Mouse (Mus musculus) left cerebral cortex, postnatal 4 days (tissue): Measurements from ENCODE around the gene Marveld1. TPM values are rescaled to one million over a fixed set of nuclear protein-coding genes. Genes with fewer than 3 reads are reported as not detected.
A peak's percentile ranks its signal among the peaks of the same experiment; 100 is the strongest.

ENCODE experiments used
- DNase-seq: peaks from one replicate; pipeline ENCODE4 v3.0.0-alpha.2; 2022
- intact Hi-C: fragments of 180-260 bp; cut with DNase I; formaldehyde crosslinking; loops from one replicate; pipeline ENCODE4 v1.15.1; 2025
- total RNA-seq, 2 experiments: library from RNA; stranded (reverse); gene quantifications; 2 replicates each; pipeline ENCODE4 v1.2.3; 2021

Gene Marveld1
- total RNA-seq, 2 experiments from 2014 or later, result 12.5 to 14.7 TPM

- DNase-seq, result no peak
- intact Hi-C loops, result no loop called here
Observed at GRCm38 (mm10) chr19:42139724-42140517, 7.3 kb upstream of the Marveld1 start.

- DNase-seq, result no peak
- intact Hi-C loops, result no loop called here
Observed at GRCm38 (mm10) chr19:42141998-42142397, 5.2 kb upstream of the Marveld1 start.

- DNase-seq, result no peak
- intact Hi-C loops, result no loop called here
Observed at GRCm38 (mm10) chr19:42142757-42143156, 4.4 kb upstream of the Marveld1 start.

GRCm38 (mm10) chr19:42144067-42144466 is 3.1 kb upstream of the Marveld1 start:
- intact Hi-C loops, result no loop called here

GRCm38 (mm10) chr19:42144541-42145167 is 2.5 kb upstream of the Marveld1 start:
- peak; percentile 89 for DNase-seq
- intact Hi-C loops, result no loop called here

More at GRCm38 (mm10) chr19:42144067-42144466, 3.1 kb upstream of the Marveld1 start:
- no peak for DNase-seq

- intact Hi-C loops, result no loop called here
- DNase-seq, result no peak
Observed at GRCm38 (mm10) chr19:42145210-42145609, 2.0 kb upstream of the Marveld1 start.

DNA sequence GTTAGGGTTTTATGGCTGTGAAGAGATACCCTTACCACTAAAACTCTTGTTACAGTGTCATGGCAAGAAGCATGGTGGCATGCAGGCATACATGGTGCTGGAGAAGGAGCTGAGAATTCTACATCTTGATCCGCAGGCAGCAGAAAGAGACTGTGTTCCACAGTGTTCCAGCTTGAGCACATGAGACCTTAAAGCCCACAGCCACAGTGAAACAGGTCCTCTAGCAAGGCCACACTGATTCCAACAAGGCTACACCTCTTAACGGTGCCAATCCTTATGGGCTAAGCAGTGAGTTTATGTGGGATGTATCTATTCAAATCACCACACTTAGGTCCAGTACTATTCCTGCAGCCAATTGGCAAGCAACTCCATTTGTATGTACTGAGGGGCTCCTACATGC is 1.5 kb upstream of the Marveld1 start:
- DNase-seq, result no peak
- intact Hi-C loops, result no loop called here

GRCm38 (mm10) chr19:42146276-42147010 is 757 bp upstream of the Marveld1 start:
- intact Hi-C loops, result no loop called here
- DNase-seq, result no peak

DNA sequence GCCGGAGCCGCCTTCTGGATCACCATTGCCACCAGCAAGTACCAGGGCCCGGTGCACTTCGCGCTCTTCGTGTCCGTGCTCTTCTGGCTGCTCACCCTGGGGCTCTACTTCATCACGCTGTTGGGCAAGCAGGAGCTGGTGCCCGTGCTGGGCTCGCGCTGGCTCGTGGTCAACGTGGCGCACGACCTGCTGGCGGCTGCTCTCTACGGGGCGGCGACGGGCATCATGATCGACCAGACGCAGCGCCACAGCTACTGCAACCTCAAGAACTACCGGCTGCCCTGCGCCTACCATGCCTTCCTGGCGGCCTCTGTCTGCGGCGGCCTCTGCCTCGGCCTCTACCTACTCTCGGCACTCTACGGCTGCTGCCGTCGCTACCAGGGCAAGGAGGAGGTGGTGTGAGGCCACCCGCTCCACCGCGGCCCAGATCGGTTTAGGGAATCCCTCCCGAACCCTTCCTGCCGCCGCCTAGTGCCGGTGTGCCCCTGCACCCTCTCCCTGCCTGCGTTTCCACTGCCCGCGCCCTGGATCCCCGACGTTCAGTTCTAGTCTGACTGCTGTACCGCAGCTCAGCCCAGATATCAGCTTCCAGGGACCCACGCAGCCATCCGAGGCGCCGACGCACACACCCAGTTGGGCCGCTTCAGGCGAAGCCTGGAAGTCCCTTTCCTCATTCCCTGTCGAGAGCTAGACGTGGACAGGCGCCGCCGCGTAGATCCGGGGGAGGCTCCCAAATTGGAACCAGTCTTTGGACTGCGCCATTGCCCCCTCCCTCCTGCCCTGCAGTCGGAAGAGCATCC is 769 bp downstream of the Marveld1 start:
- intact Hi-C loops, result no loop called here
- peak; percentile 64 for DNase-seq

- intact Hi-C loops, result no loop called here
- no peak for DNase-seq
Observed at GRCm38 (mm10) chr19:42148569-42148860, 1.3 kb downstream of the Marveld1 start.

- intact Hi-C loops, result no loop called here
Observed at GRCm38 (mm10) chr19:42151990-42152389, 4.8 kb downstream of the Marveld1 start.

DNA sequence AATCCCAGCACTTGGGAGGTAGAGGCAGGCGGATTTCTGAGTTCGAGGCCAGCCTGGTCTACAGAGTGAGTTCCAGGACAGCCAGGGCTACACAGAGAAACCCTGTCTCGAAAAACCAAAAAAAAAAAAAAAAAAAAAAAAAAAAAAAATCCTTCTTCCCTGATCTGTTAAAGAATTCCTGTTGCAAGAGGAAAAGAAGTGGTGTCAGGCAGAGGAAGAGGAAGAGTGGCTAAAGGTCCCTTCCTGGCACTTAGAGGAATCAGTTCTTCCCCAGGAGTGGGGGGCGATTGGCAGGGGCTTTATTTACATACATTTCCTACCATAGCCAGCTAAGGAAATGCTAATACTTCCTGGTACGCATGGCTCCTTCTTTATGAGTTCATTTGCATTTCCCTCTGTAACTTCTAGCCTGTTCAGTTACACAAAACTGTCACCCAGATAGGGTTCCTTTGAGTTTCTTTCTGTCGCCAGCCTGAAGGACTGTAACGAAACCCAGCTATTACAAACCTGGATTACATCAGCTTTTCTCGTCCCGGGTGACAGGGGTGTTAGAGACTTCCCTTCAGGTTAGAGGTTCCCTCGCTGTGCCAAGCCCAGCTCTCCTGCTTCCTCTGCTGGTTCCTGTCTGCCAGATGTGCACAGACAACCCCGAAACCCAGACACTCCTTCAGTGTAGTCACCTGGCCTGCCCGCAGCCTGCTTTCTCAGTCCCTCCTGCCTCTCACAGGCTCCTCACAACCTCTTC is 10.5 kb downstream of the Marveld1 start:
- no peak for DNase-seq
- intact Hi-C loops, result no loop called here

More at GRCm38 (mm10) chr19:42151990-42152389, 4.8 kb downstream of the Marveld1 start:
- DNase-seq, result peak; percentile 86

DNA sequence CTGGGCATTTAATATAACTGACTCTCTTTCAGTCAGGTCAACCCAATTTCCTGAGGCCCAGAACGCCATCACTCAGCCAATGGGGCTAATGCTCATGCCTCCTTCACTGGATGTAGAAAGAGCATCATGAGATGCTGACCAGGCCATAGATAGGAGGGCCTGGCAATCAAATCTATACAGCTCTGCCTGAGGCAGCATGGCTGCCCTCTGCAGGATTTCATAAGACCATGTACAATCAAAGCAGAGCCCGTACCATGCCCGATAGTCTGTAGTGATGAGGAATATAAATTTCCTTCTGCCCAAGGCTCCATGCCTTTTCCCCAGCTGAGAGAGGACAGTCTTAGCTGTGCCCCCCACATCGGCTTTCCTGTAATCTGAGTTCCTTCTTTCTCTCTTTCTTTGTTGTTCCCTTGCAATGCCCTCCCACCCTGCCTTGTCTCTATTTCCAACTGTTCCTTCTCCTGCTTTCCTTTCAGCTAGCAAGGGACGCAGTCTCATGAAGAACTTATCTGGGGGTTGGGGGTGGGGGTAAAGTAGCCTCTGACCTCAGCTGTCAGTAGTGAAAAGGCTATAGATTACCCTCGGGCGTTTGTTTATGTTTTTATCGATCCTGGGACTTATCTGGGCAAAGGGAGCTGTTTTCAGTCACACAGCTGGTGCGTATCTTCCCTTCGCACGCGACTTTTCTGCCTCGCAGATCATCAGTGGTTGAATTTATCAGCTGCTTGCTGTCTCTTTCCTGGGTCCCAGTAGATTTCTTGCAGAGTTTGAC is 11.2 kb downstream of the Marveld1 start:
- intact Hi-C loops, result no loop called here
- no peak for DNase-seq

- intact Hi-C loops, result no loop called here
- DNase-seq, result no peak
Observed at GRCm38 (mm10) chr19:42163764-42164163, 16.6 kb downstream of the Marveld1 start, which contains the start of gene Zfyve27. Zfyve27 (plus strand) TSS chr19:42163951.

GRCm38 (mm10) chr19:42164188-42164587 is 17.0 kb downstream of the Marveld1 start:
- intact Hi-C loops, result no loop called here
- DNase-seq, result no peak

GRCm38 (mm10) chr19:42166130-42166529 is 18.9 kb downstream of the Marveld1 start:
- peak; percentile 87 for DNase-seq
- intact Hi-C loops, result no loop called here

DNA sequence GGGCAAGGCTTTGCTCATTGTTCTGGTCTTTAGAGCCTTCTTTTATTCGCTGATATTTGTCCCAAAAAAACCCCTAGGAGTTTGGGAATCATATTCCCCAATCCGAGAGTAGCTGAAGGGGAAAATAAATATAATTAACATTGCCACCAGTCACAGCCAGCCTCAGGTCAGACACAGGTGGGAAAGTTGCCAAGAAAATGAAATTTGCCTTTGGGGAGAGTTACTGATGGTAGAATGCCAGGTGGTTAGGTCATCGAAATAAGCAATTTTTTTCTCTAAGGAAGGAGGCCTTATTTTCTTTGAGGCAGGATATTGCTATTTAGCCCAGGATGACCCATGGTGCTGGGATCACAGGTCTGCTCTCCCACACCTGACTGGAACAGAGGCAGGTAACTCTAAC is 19.6 kb downstream of the Marveld1 start:
- no peak for DNase-seq
- intact Hi-C loops, result no loop called here

- intact Hi-C loops, result no loop called here
- no peak for DNase-seq
Observed at GRCm38 (mm10) chr19:42167489-42167888, 20.3 kb downstream of the Marveld1 start.

- intact Hi-C loops, result no loop called here
- DNase-seq, result peak; percentile 31
Observed at GRCm38 (mm10) chr19:42169322-42169975, 22.2 kb downstream of the Marveld1 start.
